Mouse (Mus musculus): ENCODE data around the gene Rpn2.

- TF ChIP-seq CTCF (IDR thresholded peaks at IDR 0.05; ENCODE audit: extremely low read depth, insufficient read depth, low read length) = no peak
- TF ChIP-seq POLR2A (IDR thresholded peaks at IDR 0.05; ENCODE audit: extremely low read depth, insufficient read depth, low read length) = no peak
Observed at GRCm38 (mm10) chr2:157316358-157316933, 37.6 kb downstream of the Rpn2 start.
